Mouse (Mus musculus) neural tube, embryonic 14.5 days (tissue): ENCODE data around the gene Hs3st5. TPM values are rescaled to one million over a fixed set of nuclear protein-coding genes. Genes with fewer than 3 reads are reported as not detected.
"Not testable (repeated sequence)": the region's sequence is repeated elsewhere in the genome, so short reads cannot be mapped to it uniquely, and the experiment has no call there.

Source experiments
- ATAC-seq: fragments of 200-750 bp; cut with Nextera tagmentation; 2 replicates; pipeline ENCODE4 v1.8.0; 2017; ENCODE audit warnings: low read depth, mild to moderate bottlenecking, moderate TSS enrichment, moderate library complexity
- H3K27ac ChIP-seq: fragments of 300-500 bp; sonication (generic); 2 replicates; pipeline ENCODE4 v1.5.1; 2014; ENCODE audit warnings: low read depth, mild to moderate bottlenecking, control low read depth, low read length, moderate library complexity, mixed read lengths
- H3K27me3 ChIP-seq: fragments of 300-500 bp; sonication (generic); 2 replicates; pipeline ENCODE4 v1.6.1; 2014; ENCODE audit warnings: low read length; ENCODE audit not compliant: control insufficient read depth, insufficient read depth
- H3K36me3 ChIP-seq: fragments of 300-500 bp; sonication (generic); 2 replicates; pipeline ENCODE4 v1.6.1; 2014; ENCODE audit warnings: low read length, mixed read lengths; ENCODE audit not compliant: control insufficient read depth, insufficient read depth
- H3K4me1 ChIP-seq: fragments of 300-500 bp; sonication (generic); 2 replicates; pipeline ENCODE4 v1.6.1; 2014; ENCODE audit warnings: low read length; ENCODE audit not compliant: control insufficient read depth, insufficient read depth
- H3K4me2 ChIP-seq: fragments of 300-500 bp; sonication (generic); 2 replicates; pipeline ENCODE4 v1.6.1; 2014; ENCODE audit warnings: mild to moderate bottlenecking, low read depth, low read length, control low read depth
- H3K4me3 ChIP-seq: fragments of 300-500 bp; sonication (generic); 2 replicates; pipeline ENCODE4 v1.5.1; 2014; ENCODE audit warnings: low read depth, low read length, control low read depth, mixed read lengths
- H3K9ac ChIP-seq: fragments of 300-500 bp; sonication (generic); replicated peaks from 2 replicates; pipeline ENCODE4 v1.6.1; 2014; ENCODE audit warnings: low read depth, mild to moderate bottlenecking, control low read depth, low read length, mixed read lengths
- H3K9me3 ChIP-seq: fragments of 300-500 bp; sonication (generic); 2 replicates; pipeline ENCODE4 v1.6.1; 2016; ENCODE audit warnings: low read length; ENCODE audit not compliant: control insufficient read depth
- WGBS: fragments of 180-500 bp; shearing (Covaris S2); extraction: QIAGEN DNeasy Blood & Tissue Kit; methylation state at CpG from one replicate; pipeline ENCODE4 v1.1.7; 2014; 5-methylcytosine and 5-hydroxymethylcytosine counted together
- polyA plus RNA-seq: library from polyadenylated mRNA; unstranded; fragments of >200 nt; fragmentation: Nextera tagmentation; extraction: Ambion mirVana; gene quantifications from 2 replicates; pipeline ENCODE4 v1.2.1, GENCODE M21; 2014

Gene Hs3st5
- polyA plus RNA-seq, 1 experiment from 2014 or later, result 61.2 TPM

DNA sequence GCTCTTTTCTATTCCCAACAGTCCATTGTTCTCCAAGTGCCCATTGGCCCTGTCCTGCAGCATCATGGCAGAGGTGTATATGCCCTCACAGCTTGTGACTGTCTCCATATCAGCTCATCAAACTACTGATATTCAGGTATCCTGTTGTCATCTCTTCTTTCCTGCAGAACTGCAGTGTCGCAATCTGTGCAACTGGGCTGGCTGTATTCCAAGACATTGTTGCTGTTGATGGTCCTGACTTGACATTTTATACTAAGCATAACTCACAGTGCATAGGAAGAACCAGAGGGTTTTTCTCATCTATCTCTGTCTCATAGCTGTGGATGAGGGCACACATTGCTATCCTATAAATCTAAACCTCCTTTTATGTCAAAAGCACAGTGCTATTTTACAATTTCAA is 103.8 kb downstream of the Hs3st5 start:
- H3K4me3 ChIP-seq, result no peak overlapping the region
- H3K4me2 ChIP-seq, result no peak overlapping the region
- H3K9me3 ChIP-seq, result no peaks in the 10 kb centered on the region
- no peaks in the 10 kb centered on the region for H3K4me1 ChIP-seq
- no peak overlapping the region for H3K9ac ChIP-seq
- WGBS, result 58% methylated on average over 1 of the region's 1 CpGs
- H3K27me3 ChIP-seq, result no peaks in the 10 kb centered on the region
- ATAC-seq, result no peak
- no peak overlapping the region for H3K27ac ChIP-seq
- no peaks in the 10 kb centered on the region for H3K36me3 ChIP-seq

DNA sequence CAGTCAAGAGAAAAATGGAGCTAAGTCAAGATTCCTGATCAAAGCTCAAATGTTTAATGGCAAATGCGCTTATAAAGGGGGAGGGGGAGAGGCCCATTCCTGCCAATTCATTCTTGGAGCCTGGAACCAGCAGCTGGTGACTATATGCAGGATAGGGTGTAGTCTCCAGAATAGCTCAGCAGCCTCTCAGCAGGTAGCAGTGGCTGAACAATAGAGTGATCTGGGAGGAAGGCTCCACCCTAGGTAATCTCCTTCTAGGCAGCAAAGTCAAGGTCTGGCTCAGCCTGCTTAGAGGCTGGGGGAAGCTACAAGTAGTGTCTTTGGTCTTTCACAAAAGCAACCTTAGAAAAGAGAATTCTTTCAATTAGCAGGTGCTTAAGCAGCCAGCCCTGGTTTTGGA is 104.8 kb downstream of the Hs3st5 start:
- WGBS, result 18% methylated on average over 1 of the region's 1 CpGs
- not testable (repeated sequence) for H3K27ac ChIP-seq, H3K9me3 ChIP-seq, H3K36me3 ChIP-seq, H3K4me1 ChIP-seq, H3K27me3 ChIP-seq, H3K9ac ChIP-seq, ATAC-seq, H3K4me3 ChIP-seq, H3K4me2 ChIP-seq

DNA sequence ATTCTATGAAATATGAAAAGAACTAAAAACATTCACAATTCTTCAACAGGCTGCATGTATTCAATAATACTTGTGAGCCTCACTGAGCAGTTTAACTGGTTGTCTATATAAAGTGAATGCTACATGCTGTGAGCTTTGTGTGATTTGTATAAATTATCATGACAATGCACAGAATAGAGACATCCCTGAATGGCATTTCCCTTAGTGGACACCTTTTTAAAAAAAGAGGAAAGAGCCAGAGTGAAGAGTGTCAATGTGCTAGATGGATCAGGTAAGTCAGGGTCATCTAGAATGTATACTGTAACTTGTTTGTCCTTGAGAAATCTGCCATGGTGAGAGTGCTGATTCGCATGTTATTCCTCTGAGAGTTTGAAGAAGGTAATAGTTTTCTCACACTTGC is 116.4 kb downstream of the Hs3st5 start:
- Histone ChIP-seq H3K4me1 (no peaks in the 10 kb centered on the region), H3K4me2 (no peak overlapping the region), H3K9ac (no peak overlapping the region), H3K9me3 (no peaks in the 10 kb centered on the region), H3K27ac (no peak overlapping the region), H3K4me3 (no peak overlapping the region), H3K27me3 (no peaks in the 10 kb centered on the region), H3K36me3 (no peaks in the 10 kb centered on the region)
- WGBS, result 89% methylated on average over 1 of the region's 1 CpGs
- no peak for ATAC-seq

DNA sequence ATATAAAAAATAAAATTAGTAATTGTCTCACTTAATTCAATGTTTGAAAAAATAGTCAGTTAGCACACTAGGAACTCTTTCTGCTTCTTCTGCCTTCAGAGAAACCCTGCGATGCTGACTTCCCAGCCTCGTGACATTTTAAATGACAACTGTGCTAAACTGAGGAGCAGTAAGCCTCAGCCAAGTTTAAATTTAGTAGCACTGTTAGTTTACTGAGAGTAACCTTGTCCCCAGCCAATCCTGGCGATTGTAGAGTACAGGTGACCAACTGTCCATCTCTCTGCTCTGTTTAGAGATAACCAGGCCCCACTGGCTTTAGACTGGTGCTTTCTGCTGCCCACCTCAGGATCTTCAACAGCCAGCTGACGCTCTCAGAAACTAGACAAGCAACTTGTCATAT is 121.3 kb downstream of the Hs3st5 start:
- no peak for ATAC-seq
- Histone ChIP-seq H3K4me2 (no peak overlapping the region), H3K27me3 (no peaks in the 10 kb centered on the region), H3K9ac (no peak overlapping the region), H3K4me1 (no peaks in the 10 kb centered on the region), H3K4me3 (no peak overlapping the region), H3K9me3 (no peaks in the 10 kb centered on the region), H3K27ac (no peak overlapping the region), H3K36me3 (no peaks in the 10 kb centered on the region)
- 94% methylated on average over 4 of the region's 4 CpGs for WGBS

DNA sequence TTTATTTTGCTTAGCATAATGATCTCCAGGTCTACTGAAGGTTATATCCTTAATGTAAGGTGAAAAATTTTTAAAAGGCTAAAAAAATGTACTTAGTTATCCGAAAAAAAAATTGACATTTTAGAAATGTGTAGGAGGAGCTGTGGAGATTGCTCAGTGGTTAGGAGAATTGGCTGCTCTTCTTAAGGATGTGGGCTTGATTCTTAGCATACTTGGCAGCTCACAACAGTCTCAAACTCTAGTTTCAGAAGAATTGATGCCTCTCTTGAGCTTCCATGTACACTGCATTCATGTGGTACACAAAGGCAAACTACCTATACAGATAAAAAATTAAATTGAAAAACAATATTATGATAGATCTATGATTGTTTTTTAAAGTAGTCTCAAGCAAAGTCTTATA is 125.1 kb downstream of the Hs3st5 start:
- Histone ChIP-seq H3K27me3 (no peaks in the 10 kb centered on the region), H3K4me1 (no peaks in the 10 kb centered on the region), H3K4me2 (no peak overlapping the region), H3K36me3 (no peaks in the 10 kb centered on the region), H3K9ac (no peak overlapping the region), H3K9me3 (no peaks in the 10 kb centered on the region), H3K27ac (no peak overlapping the region), H3K4me3 (no peak overlapping the region)
- ATAC-seq, result no peak
- WGBS, result 85% methylated on average over 1 of the region's 1 CpGs

DNA sequence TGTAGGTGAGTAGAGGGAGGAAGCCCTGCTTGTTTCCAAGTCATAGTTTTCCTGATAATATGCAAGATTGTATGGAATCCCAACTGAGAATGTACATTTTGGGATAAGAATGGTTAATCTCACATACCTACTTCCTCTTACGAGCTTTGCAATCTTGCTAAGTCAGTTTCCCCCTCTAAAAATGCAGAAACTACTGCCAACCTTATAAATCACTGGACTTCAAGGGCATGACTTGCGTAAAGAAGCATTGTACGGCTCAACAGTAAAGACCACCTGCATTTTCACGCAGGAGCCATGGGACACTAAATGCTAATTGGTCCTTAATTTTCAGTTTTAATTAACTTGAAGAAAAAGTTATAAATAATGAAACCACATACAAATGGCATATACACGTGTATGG is 144.0 kb downstream of the Hs3st5 start:
- ATAC-seq, result no peak
- H3K27me3 ChIP-seq, result no peaks in the 10 kb centered on the region
- H3K27ac ChIP-seq, result no peak overlapping the region
- no peaks in the 10 kb centered on the region for H3K9me3 ChIP-seq
- no peaks in the 10 kb centered on the region for H3K4me1 ChIP-seq
- H3K9ac ChIP-seq, result no peak overlapping the region
- 69% methylated on average over 5 of the region's 5 CpGs for WGBS
- no peak overlapping the region for H3K4me3 ChIP-seq
- no peak overlapping the region for H3K4me2 ChIP-seq
- no peaks in the 10 kb centered on the region for H3K36me3 ChIP-seq

DNA sequence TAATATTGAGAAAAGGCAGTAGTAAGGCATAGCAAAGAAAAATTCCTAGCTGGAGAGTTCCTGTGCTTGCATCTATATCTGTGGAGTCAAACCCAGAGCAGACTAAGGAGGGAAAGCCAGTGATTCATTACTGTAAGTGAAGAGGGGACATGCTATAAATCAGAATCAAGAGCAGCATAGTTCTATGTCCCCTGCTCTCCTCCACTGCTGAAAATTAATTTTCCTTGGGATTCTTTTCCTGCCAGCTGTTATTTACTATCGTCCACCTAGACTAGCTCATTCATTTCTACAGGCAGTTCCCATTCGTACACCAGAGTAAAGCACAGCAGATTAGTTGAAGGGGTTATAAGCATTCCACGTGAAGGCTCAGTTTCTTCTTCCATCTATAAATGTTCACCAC is 207.4 kb downstream of the Hs3st5 start:
- H3K27ac ChIP-seq, result no peak overlapping the region
- WGBS, result 65% methylated on average over 3 of the region's 3 CpGs
- ATAC-seq, result peak; percentile 82; the same call in 1 of the 2 replicates
- no peak overlapping the region for H3K9ac ChIP-seq
- no peaks in the 10 kb centered on the region for H3K4me1 ChIP-seq
- H3K4me2 ChIP-seq, result no peak overlapping the region
- H3K36me3 ChIP-seq, result no peaks in the 10 kb centered on the region
- H3K9me3 ChIP-seq, result no peaks in the 10 kb centered on the region
- H3K27me3 ChIP-seq, result no peaks in the 10 kb centered on the region
- no peak overlapping the region for H3K4me3 ChIP-seq

DNA sequence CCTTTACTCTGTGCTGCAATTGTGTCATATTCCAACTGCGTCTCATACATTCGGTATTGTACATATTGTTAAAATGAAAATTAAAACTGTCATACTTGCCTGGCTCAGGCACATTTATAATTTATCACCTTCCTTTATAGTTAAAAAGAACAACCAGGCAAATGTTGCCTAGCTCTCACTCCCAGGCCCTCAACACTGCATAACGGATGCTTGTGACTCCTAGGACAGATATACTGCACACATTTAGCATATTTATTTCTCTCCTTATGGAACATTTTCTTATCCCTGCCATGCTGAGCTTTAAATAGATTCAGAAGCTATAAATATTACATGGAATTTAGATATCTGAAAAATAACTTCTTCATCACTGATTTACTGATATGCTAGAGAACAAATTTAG is 219.6 kb downstream of the Hs3st5 start:
- peak; percentile 33; the same call in 1 of the 2 replicates for ATAC-seq
- Histone ChIP-seq H3K4me3 (no peak overlapping the region), H3K4me2 (no peak overlapping the region), H3K9me3 (no peaks in the 10 kb centered on the region), H3K36me3 (no peaks in the 10 kb centered on the region), H3K27ac (no peak overlapping the region), H3K9ac (no peak overlapping the region), H3K27me3 (no peaks in the 10 kb centered on the region), H3K4me1 (no peaks in the 10 kb centered on the region)
- 73% methylated on average over 3 of the region's 3 CpGs for WGBS

DNA sequence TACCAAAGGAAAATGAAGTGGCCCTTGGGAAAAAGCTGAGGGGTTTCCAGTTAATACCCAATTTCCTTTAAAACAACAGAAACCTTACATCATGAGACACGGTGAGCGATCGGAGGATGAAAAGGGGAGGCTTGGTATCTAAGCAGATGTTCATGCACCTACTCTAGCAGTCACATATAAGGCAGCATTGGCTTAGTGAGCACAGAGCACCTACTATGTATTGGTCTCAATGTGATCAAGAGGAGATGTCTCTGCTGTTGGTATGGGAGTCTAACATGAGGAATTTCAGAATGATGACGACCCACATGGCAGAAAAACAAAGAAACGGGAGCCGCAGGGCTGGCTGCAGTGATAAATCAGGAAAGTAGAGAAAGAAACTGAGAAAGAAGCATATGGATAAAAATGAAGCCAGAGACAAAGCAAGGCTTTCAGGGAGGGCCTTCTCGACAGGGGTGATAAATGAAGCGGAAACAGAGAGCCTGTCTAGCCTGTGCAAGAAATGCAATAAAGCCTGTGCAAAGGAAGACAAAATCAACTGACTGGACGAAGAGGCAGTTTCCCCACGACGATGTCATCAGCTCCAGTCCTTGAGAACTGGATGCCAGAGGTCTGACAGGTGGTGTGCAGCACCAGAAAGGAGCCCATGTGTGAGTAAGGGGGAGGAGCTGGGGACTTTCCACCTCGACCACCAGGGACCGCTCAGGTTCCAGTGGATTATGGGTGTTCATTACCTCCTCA is 222.9 kb downstream of the Hs3st5 start:
- WGBS, result 22% methylated on average over 13 of the region's 13 CpGs
- Histone ChIP-seq H3K4me2 (no peak overlapping the region), H3K27me3 (no peaks in the 10 kb centered on the region), H3K4me1 (no peaks in the 10 kb centered on the region), H3K27ac (no peak overlapping the region), H3K9me3 (no peaks in the 10 kb centered on the region), H3K9ac (no peak overlapping the region), H3K4me3 (no peak overlapping the region), H3K36me3 (no peaks in the 10 kb centered on the region)
- peak; percentile 66; the same call in 1 of the 2 replicates for ATAC-seq
